Comparison of ENCODE assay signal across 9 mouse cellular contexts in genomic region chr7:109519936-109520335, GRCm38 (mm10). TPM values are rescaled to one million over a fixed set of nuclear protein-coding genes. Genes with fewer than 3 reads are reported as not detected.
DNase-seq lines count a peak whose midpoint lies in the region; ATAC-seq and TF ChIP-seq lines count a peak whose summit lies in the region.
"Had no signal": no experiment of that assay in that cellular context is flagged by ENCODE, and none has a peak within 500 bp of the region (broad histone marks: within the 10 kb centered on the region; RNA-seq: fewer than 3 reads in every experiment).

No protein-coding gene starts in this region.

- DNase-seq in adrenal gland, adult (ENCODE audit: inconsistent age in 2 of 2, low spot score in 1 of 2), result peak; percentile 35 to 72
- DNase-seq in adrenal gland, adult 18-20 months (ENCODE audit: low spot score in 2 of 2), result no peak
- no peak for DNase-seq in testis, postnatal 10 days (ENCODE audit: low spot score)
- no peak for DNase-seq in urinary bladder, adult 18-20 months (ENCODE audit: low spot score in 2 of 2)
- DNase-seq in cerebellum, postnatal 36 days, result no peak
- no peak for DNase-seq in right cerebral cortex, postnatal 14 days

- peak overlapping the region; percentile 82 for H3K4me2 ChIP-seq in limb, embryonic 15.5 days

- peak overlapping the region; percentile 82 for H3K9ac ChIP-seq in limb, embryonic 15.5 days

- TF ChIP-seq CTCF in testis, adult 2 months (IDR thresholded peaks at IDR 0.05; ENCODE audit: control insufficient read depth, insufficient read depth, insufficient replicate concordance, low read depth, low read length), result no peak

- no peaks in the 10 kb centered on the region for H3K9me3 ChIP-seq in limb, embryonic 15.5 days

- ATAC-seq in limb, embryonic 15.5 days (ENCODE audit: insufficient number of reproducible peaks, low FRiP score, low TSS enrichment, low read depth), result no peak

- H3K27ac ChIP-seq in testis, adult 2 months (ENCODE audit: control insufficient read depth, insufficient read depth, low read depth, low read length), result peak overlapping the region; percentile 94
- peak overlapping the region; percentile 99 for H3K27ac ChIP-seq in limb, embryonic 15.5 days

- H3K4me1 ChIP-seq in testis, adult 2 months (ENCODE audit: control insufficient read depth, insufficient read depth, low read length), result peaks cover 3% of the 10 kb centered on the region
- H3K4me1 ChIP-seq in limb, embryonic 15.5 days, result peaks cover 25% of the 10 kb centered on the region

- no peaks in the 10 kb centered on the region for H3K27me3 ChIP-seq in testis, adult 2 months (ENCODE audit: control insufficient read depth, insufficient read depth, low read length)
- H3K27me3 ChIP-seq in limb, embryonic 15.5 days, result no peaks in the 10 kb centered on the region

- 5% methylated on average over 10 of the region's 10 CpGs for WGBS in limb, embryonic 15.5 days

- H3K4me3 ChIP-seq in testis, adult 2 months (ENCODE audit: control insufficient read depth, low read depth, low read length), result peak overlapping the region; percentile 95
- peak overlapping the region; percentile 73 for H3K4me3 ChIP-seq in limb, embryonic 15.5 days

- H3K36me3 ChIP-seq in testis, adult 2 months (ENCODE audit: control insufficient read depth, insufficient read depth, low read length), result no peaks in the 10 kb centered on the region; the same call in 1 of the 2 replicates
- peaks cover 43% of the 10 kb centered on the region for H3K36me3 ChIP-seq in limb, embryonic 15.5 days

- TF ChIP-seq POLR2A in testis, adult 2 months (IDR thresholded peaks at IDR 0.05; ENCODE audit: control insufficient read depth, low read depth, low read length), result no peak

RNA-seq across cellular contexts. Expression of gene Rpl27a, which starts 1.0 kb away (rescaled TPM):
- total RNA-seq in adrenal gland, adult 18-20 months (2021), result 100 to 1,000 TPM; 204 to 208 TPM
- polyA plus RNA-seq in testis, adult 2 months (2012; rRNA removed), result 185 and 223 TPM in 2 replicates
- 113 and 140 TPM in 2 replicates for polyA plus RNA-seq in limb, embryonic 15.5 days (2015; fragmentation: Nextera tagmentation; extraction: Ambion mirVana)

RNA-seq across cellular contexts. Expression of gene Trim66, which starts 12.0 kb away (rescaled TPM):
- under 1 TPM; 0.19 to 0.30 TPM for total RNA-seq in adrenal gland, adult 18-20 months (2021)
- polyA plus RNA-seq in testis, adult 2 months (2012; rRNA removed), result 20.6 and 25.6 TPM in 2 replicates
- 0.04 and 0.11 TPM in 2 replicates for polyA plus RNA-seq in limb, embryonic 15.5 days (2015; fragmentation: Nextera tagmentation; extraction: Ambion mirVana)
- polyA plus RNA-seq: inflammation-experienced regulatory T-cells, adult 6 months had no signal

Comparison
In these comparisons a context has a peak if more than half of its experiments do, and no peak if none do; other contexts are left out.
1. DNase-seq: peak in adrenal gland, adult (2 of 2); none in adrenal gland, adult 18-20 months (0 of 2), testis, postnatal 10 days (single experiment), urinary bladder, adult 18-20 months (0 of 2), cerebellum, postnatal 36 days (0 of 2) and right cerebral cortex, postnatal 14 days (single experiment).
2. RNA of gene Trim66, which starts 12.0 kb away (polyA plus RNA-seq): 20.6 to 25.6 TPM in testis, adult 2 months; 0.04 to 0.11 TPM in limb, embryonic 15.5 days; every median in the first group is over 10 times any median in the second.